Mouse (Mus musculus): ENCODE data around the gene Krcc1. TPM values are rescaled to one million over a fixed set of nuclear protein-coding genes. Genes with fewer than 3 reads are reported as not detected.
A peak's percentile ranks its signal among the peaks of the same experiment; 100 is the strongest.

Krcc1 gene
- polyA plus RNA-seq, 1 experiment from 2014 or later: 69.2 TPM

- no peak overlapping the region for H3K9ac ChIP-seq (ENCODE audit: low read length)
- 60% methylated on average over 2 of the region's 2 CpGs for WGBS
- no peaks in the 10 kb centered on the region for H3K4me1 ChIP-seq (ENCODE audit: control insufficient read depth, insufficient read depth, low read length)
- no peak overlapping the region for H3K4me2 ChIP-seq (ENCODE audit: low read depth, low read length)
- ATAC-seq (replicated peaks; ENCODE audit: extremely low read depth, insufficient read depth, low FRiP score): no peak
- H3K9me3 ChIP-seq (replicated peaks; ENCODE audit: control insufficient read depth, low read length): no peaks in the 10 kb centered on the region
- no peaks in the 10 kb centered on the region for H3K27me3 ChIP-seq (ENCODE audit: control insufficient read depth, insufficient read depth, low read length)
- no peak overlapping the region for H3K4me3 ChIP-seq (ENCODE audit: low read length)
- no peak overlapping the region for H3K27ac ChIP-seq (ENCODE audit: low read length)
- no peaks in the 10 kb centered on the region for H3K36me3 ChIP-seq (ENCODE audit: control insufficient read depth, insufficient read depth)
Observed at GRCm38 (mm10) chr6:71298051-71298450, 26.6 kb downstream of the Krcc1 start.

GRCm38 (mm10) chr6:71298751-71299150, 27.3 kb downstream of the Krcc1 start:
- WGBS: 53% methylated on average over 3 of the region's 3 CpGs
- ATAC-seq (replicated peaks; ENCODE audit: extremely low read depth, insufficient read depth, low FRiP score): no peak
- H3K36me3 ChIP-seq (ENCODE audit: control insufficient read depth, insufficient read depth): no peaks in the 10 kb centered on the region

GRCm38 (mm10) chr6:71302097-71302731, 30.7 kb downstream of the Krcc1 start:
- H3K27me3 ChIP-seq (ENCODE audit: control insufficient read depth, insufficient read depth, low read length): no peaks in the 10 kb centered on the region
- no peaks in the 10 kb centered on the region for H3K9me3 ChIP-seq (replicated peaks; ENCODE audit: control insufficient read depth, low read length)
- no peak overlapping the region for H3K4me3 ChIP-seq (ENCODE audit: low read length)
- no peaks in the 10 kb centered on the region for H3K4me1 ChIP-seq (ENCODE audit: control insufficient read depth, insufficient read depth, low read length)
- no peak overlapping the region for H3K27ac ChIP-seq (ENCODE audit: low read length)
- no peaks in the 10 kb centered on the region for H3K36me3 ChIP-seq (ENCODE audit: control insufficient read depth, insufficient read depth)
- H3K9ac ChIP-seq (ENCODE audit: low read length): no peak overlapping the region
- H3K4me2 ChIP-seq (ENCODE audit: low read depth, low read length): no peak overlapping the region
- WGBS: 56% methylated on average over 6 of the region's 6 CpGs
- peak; percentile 35; the same call in 1 of the 2 replicates for ATAC-seq (replicated peaks; ENCODE audit: extremely low read depth, insufficient read depth, low FRiP score)

More at GRCm38 (mm10) chr6:71298751-71299150, 27.3 kb downstream of the Krcc1 start:
- Histone ChIP-seq H3K9me3 (replicated peaks; ENCODE audit: control insufficient read depth, low read length) (no peaks in the 10 kb centered on the region), H3K4me1 (ENCODE audit: control insufficient read depth, insufficient read depth, low read length) (no peaks in the 10 kb centered on the region), H3K9ac (ENCODE audit: low read length) (no peak overlapping the region), H3K27ac (ENCODE audit: low read length) (no peak overlapping the region), H3K27me3 (ENCODE audit: control insufficient read depth, insufficient read depth, low read length) (no peaks in the 10 kb centered on the region), H3K4me2 (ENCODE audit: low read depth, low read length) (no peak overlapping the region), H3K4me3 (ENCODE audit: low read length) (no peak overlapping the region)

GRCm38 (mm10) chr6:71307486-71307885, 36.0 kb downstream of the Krcc1 start:
- Histone ChIP-seq H3K27me3 (ENCODE audit: control insufficient read depth, insufficient read depth, low read length) (no peaks in the 10 kb centered on the region), H3K9me3 (replicated peaks; ENCODE audit: control insufficient read depth, low read length) (no peaks in the 10 kb centered on the region), H3K4me2 (ENCODE audit: low read depth, low read length) (no peak overlapping the region), H3K27ac (ENCODE audit: low read length) (no peak overlapping the region), H3K36me3 (ENCODE audit: control insufficient read depth, insufficient read depth) (no peaks in the 10 kb centered on the region), H3K4me3 (ENCODE audit: low read length) (no peak overlapping the region), H3K9ac (ENCODE audit: low read length) (no peak overlapping the region), H3K4me1 (ENCODE audit: control insufficient read depth, insufficient read depth, low read length) (no peaks in the 10 kb centered on the region)
- ATAC-seq (replicated peaks; ENCODE audit: extremely low read depth, insufficient read depth, low FRiP score): peak; percentile 63; the same call in 1 of the 2 replicates
- 82% methylated on average over 8 of the region's 8 CpGs for WGBS

- Histone ChIP-seq H3K27me3 (ENCODE audit: control insufficient read depth, insufficient read depth, low read length) (no peaks in the 10 kb centered on the region), H3K27ac (ENCODE audit: low read length) (no peak within 1 kb of the TSS), H3K9ac (ENCODE audit: low read length) (no peak within 1 kb of the TSS), H3K4me1 (ENCODE audit: control insufficient read depth, insufficient read depth, low read length) (no peaks in the 10 kb centered on the region), H3K4me2 (ENCODE audit: low read depth, low read length) (no peak within 1 kb of the TSS), H3K36me3 (ENCODE audit: control insufficient read depth, insufficient read depth) (no peaks in the 10 kb centered on the region), H3K9me3 (replicated peaks; ENCODE audit: control insufficient read depth, low read length) (no peaks in the 10 kb centered on the region), H3K4me3 (ENCODE audit: low read length) (no peak within 1 kb of the TSS)
- WGBS: 77% methylated on average over 3 of the region's 3 CpGs
- no peak for ATAC-seq (replicated peaks; ENCODE audit: extremely low read depth, insufficient read depth, low FRiP score)
Observed at GRCm38 (mm10) chr6:71321826-71322283, 50.4 kb downstream of the Krcc1 start, which contains the start of gene Smyd1. Gene Smyd1, minus strand, starts transcription at chr6:71322233.

GRCm38 (mm10) chr6:71322491-71322921, 51.0 kb downstream of the Krcc1 start, which contains the start of gene Cd8b1:
Gene Cd8b1, plus strand, starts transcription at chr6:71322788.
- 80% methylated on average over 7 of the region's 7 CpGs for WGBS
- Histone ChIP-seq H3K27ac (ENCODE audit: low read length) (no peak within 1 kb of the TSS), H3K9me3 (replicated peaks; ENCODE audit: control insufficient read depth, low read length) (no peaks in the 10 kb centered on the region), H3K4me1 (ENCODE audit: control insufficient read depth, insufficient read depth, low read length) (no peaks in the 10 kb centered on the region), H3K4me3 (ENCODE audit: low read length) (no peak within 1 kb of the TSS), H3K4me2 (ENCODE audit: low read depth, low read length) (no peak within 1 kb of the TSS), H3K9ac (ENCODE audit: low read length) (no peak within 1 kb of the TSS), H3K36me3 (ENCODE audit: control insufficient read depth, insufficient read depth) (no peaks in the 10 kb centered on the region), H3K27me3 (ENCODE audit: control insufficient read depth, insufficient read depth, low read length) (no peaks in the 10 kb centered on the region)
- peak; percentile 41 for ATAC-seq (replicated peaks; ENCODE audit: extremely low read depth, insufficient read depth, low FRiP score)

GRCm38 (mm10) chr6:71324816-71325215, 53.3 kb downstream of the Krcc1 start:
- ATAC-seq (replicated peaks; ENCODE audit: extremely low read depth, insufficient read depth, low FRiP score): no peak
- Histone ChIP-seq H3K4me3 (ENCODE audit: low read length) (no peak overlapping the region), H3K9ac (ENCODE audit: low read length) (no peak overlapping the region), H3K27me3 (ENCODE audit: control insufficient read depth, insufficient read depth, low read length) (no peaks in the 10 kb centered on the region), H3K4me1 (ENCODE audit: control insufficient read depth, insufficient read depth, low read length) (no peaks in the 10 kb centered on the region), H3K27ac (ENCODE audit: low read length) (no peak overlapping the region), H3K9me3 (replicated peaks; ENCODE audit: control insufficient read depth, low read length) (no peaks in the 10 kb centered on the region), H3K4me2 (ENCODE audit: low read depth, low read length) (no peak overlapping the region), H3K36me3 (ENCODE audit: control insufficient read depth, insufficient read depth) (no peaks in the 10 kb centered on the region)
- 83% methylated on average over 9 of the region's 9 CpGs for WGBS

GRCm38 (mm10) chr6:71329881-71330280, 58.4 kb downstream of the Krcc1 start:
- Histone ChIP-seq H3K9me3 (replicated peaks; ENCODE audit: control insufficient read depth, low read length) (no peaks in the 10 kb centered on the region), H3K36me3 (ENCODE audit: control insufficient read depth, insufficient read depth) (no peaks in the 10 kb centered on the region), H3K4me3 (ENCODE audit: low read length) (no peak overlapping the region), H3K27ac (ENCODE audit: low read length) (no peak overlapping the region), H3K4me1 (ENCODE audit: control insufficient read depth, insufficient read depth, low read length) (no peaks in the 10 kb centered on the region), H3K9ac (ENCODE audit: low read length) (no peak overlapping the region), H3K27me3 (ENCODE audit: control insufficient read depth, insufficient read depth, low read length) (no peaks in the 10 kb centered on the region), H3K4me2 (ENCODE audit: low read depth, low read length) (no peak overlapping the region)
- WGBS: 74% methylated on average over 6 of the region's 6 CpGs
- ATAC-seq (replicated peaks; ENCODE audit: extremely low read depth, insufficient read depth, low FRiP score): no peak

- no peak overlapping the region for H3K9ac ChIP-seq (ENCODE audit: low read length)
Observed at GRCm38 (mm10) chr6:71330486-71330885, 59.0 kb downstream of the Krcc1 start.

More at GRCm38 (mm10) chr6:71330486-71330885, 59.0 kb downstream of the Krcc1 start:
- Histone ChIP-seq H3K4me3 (ENCODE audit: low read length) (no peak overlapping the region), H3K4me1 (ENCODE audit: control insufficient read depth, insufficient read depth, low read length) (no peaks in the 10 kb centered on the region), H3K36me3 (ENCODE audit: control insufficient read depth, insufficient read depth) (no peaks in the 10 kb centered on the region), H3K27ac (ENCODE audit: low read length) (no peak overlapping the region), H3K27me3 (ENCODE audit: control insufficient read depth, insufficient read depth, low read length) (no peaks in the 10 kb centered on the region), H3K4me2 (ENCODE audit: low read depth, low read length) (no peak overlapping the region), H3K9me3 (replicated peaks; ENCODE audit: control insufficient read depth, low read length) (no peaks in the 10 kb centered on the region)
- WGBS: 71% methylated on average over 7 of the region's 7 CpGs
- ATAC-seq (replicated peaks; ENCODE audit: extremely low read depth, insufficient read depth, low FRiP score): no peak
